Mouse (Mus musculus): ENCODE measurements around the gene Tmem150a. TPM values are rescaled to one million over a fixed set of nuclear protein-coding genes. Genes with fewer than 3 reads are reported as not detected.

The Tmem150a gene
- total RNA-seq (2021), result 10 to 100 TPM in 1 of 2 experiments, 1 to 10 TPM in 1; 9.6 to 11.3 TPM
- long read RNA-seq, experiment 1, partial matches to known transcripts, result 3 of 8 reads
- long read RNA-seq, experiment 1, other reads (novel, unspliced or antisense), result 3 of 8 reads
- long read RNA-seq, experiment 2, partial matches to known transcripts, result 0 of 2 reads
- long read RNA-seq, experiment 2, other reads (novel, unspliced or antisense), result 1 of 2 reads

GRCm38 (mm10) chr6:72355066-72355911 is at the start of gene Tmem150a:
Gene Tmem150a (plus strand): TSS chr6:72355447.
- peak; percentile 68 for DNase-seq (ENCODE audit: low spot score in 2 of 2)
- H3K4me3 ChIP-seq, result peak within 1 kb of the TSS; percentile 87
- TF ChIP-seq CTCF (conservative IDR thresholded peaks at IDR 0.05), result peak; percentile 69
- H3K27ac ChIP-seq, result peak within 1 kb of the TSS; percentile 88

DNA sequence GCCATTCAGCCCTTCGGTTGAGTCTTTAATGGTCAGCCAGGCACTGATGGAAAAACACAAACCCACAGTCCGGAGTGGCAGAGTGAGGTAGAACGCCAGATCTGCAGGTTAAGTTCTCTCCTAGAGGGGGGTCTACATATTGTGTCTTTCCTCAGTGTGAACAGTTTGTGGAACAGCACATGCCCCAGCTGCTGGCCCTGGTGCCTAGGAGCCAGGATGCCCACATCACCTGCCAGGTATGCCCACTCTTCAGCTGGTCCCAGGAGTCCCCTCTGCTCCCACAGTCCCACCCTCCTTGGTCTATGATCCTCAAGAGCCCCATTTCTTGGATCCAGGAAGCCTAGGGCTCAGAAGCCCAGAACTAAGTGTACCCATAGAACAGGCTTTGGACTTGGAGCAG is 43.0 kb upstream of the Tmem150a start:
- H3K27ac ChIP-seq, result no peak overlapping the region
- TF ChIP-seq CTCF (conservative IDR thresholded peaks at IDR 0.05), result no peak
- no peak for DNase-seq (ENCODE audit: low spot score in 2 of 2)
- no peak overlapping the region for H3K4me3 ChIP-seq

DNA sequence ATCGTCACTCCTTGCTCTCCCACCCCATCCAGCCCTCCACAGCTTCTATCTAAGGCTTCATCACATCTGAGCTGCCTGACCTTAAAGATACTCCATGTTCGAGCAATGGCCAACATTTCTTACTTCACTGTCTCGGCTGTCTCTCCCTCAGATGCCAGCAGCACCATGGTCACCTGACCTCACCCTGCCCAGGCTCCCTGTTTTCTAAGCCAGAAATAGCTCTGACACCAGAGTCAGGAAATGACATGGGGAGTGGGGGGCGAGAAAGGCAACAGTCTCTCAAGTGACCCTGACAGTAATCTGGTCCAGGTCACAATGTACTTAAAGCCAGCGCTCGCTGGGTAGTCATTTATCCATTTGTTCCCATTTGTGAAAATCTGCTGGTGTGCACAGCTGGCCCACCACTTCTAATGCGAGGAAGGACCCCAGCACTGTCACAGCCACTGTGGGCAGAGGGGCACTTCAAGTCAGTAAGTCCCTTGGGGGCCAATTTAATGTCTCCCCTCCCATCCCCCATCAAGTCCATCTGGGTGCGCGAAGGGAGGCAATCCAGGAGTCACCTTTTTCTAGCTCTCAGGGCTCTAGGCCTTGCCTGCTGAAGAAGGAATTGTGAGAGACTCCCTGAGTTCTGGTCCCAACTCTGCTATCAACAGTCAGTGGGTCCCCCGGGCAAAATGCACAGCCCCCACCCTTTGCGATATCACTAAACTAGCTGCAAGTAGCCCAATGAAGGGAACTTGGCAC is 42.0 kb upstream of the Tmem150a start:
- TF ChIP-seq CTCF (conservative IDR thresholded peaks at IDR 0.05), result no peak
- H3K27ac ChIP-seq, result no peak overlapping the region
- H3K4me3 ChIP-seq, result no peak overlapping the region
- DNase-seq (ENCODE audit: low spot score in 2 of 2), result no peak

GRCm38 (mm10) chr6:72315384-72315783 is 39.9 kb upstream of the Tmem150a start:
- no peak for TF ChIP-seq CTCF (conservative IDR thresholded peaks at IDR 0.05)
- Histone ChIP-seq H3K4me3 (no peak overlapping the region), H3K27ac (no peak overlapping the region)
- no peak for DNase-seq (ENCODE audit: low spot score in 2 of 2)

DNA sequence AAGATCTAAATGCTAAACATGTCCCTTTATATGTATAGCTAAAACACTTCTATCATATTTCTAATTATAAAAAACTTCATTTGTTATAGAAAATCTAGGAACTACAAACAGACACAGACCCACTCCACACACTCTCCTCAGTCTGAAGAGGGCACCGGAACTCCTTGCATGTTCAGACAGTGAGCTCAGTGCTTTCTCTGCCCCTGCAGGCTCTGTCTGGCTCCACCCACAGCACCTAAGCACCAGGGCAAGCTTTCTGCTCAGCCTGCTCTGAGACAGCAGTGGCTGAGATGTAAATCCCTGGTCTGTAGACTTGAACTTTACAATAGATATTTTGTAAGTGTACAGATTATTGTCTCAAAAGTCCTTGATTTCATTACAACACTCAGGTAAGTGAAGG is 39.2 kb upstream of the Tmem150a start:
- Histone ChIP-seq H3K27ac (no peak overlapping the region), H3K4me3 (no peak overlapping the region)
- DNase-seq (ENCODE audit: low spot score in 2 of 2), result no peak
- TF ChIP-seq CTCF (conservative IDR thresholded peaks at IDR 0.05), result no peak

GRCm38 (mm10) chr6:72318440-72318839 is 36.8 kb upstream of the Tmem150a start:
- DNase-seq (ENCODE audit: low spot score in 2 of 2), result no peak
- H3K27ac ChIP-seq, result peak overlapping the region; percentile 73
- no peak for TF ChIP-seq CTCF (conservative IDR thresholded peaks at IDR 0.05)
- no peak overlapping the region for H3K4me3 ChIP-seq

- DNase-seq (ENCODE audit: low spot score in 2 of 2), result peak; percentile 63 to 78
- Histone ChIP-seq H3K27ac (peak overlapping the region; percentile 73), H3K4me3 (no peak overlapping the region)
- TF ChIP-seq CTCF (conservative IDR thresholded peaks at IDR 0.05), result peak; percentile 81
Observed at GRCm38 (mm10) chr6:72319019-72319418, 36.2 kb upstream of the Tmem150a start.

DNA sequence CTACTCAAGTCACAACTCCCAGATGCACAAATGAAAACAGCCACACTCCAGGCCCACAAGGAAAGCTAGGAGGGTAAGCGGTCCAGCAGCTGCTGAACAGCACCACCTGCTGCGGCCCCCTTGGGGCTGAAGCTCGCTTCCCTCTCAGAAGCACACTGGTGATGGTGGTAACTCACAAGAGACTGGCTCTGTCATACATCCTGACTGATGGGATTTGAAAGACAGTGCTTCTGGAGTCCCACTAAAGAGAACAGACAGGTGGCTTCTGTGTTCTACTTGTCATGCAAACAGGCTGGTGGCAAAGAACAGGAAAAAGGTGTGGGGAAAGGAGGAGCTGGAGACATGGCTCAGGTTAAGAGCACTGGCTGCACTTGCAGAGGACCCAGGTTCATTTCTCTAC is 32.3 kb upstream of the Tmem150a start:
- no peak for DNase-seq (ENCODE audit: low spot score in 2 of 2)
- TF ChIP-seq CTCF (conservative IDR thresholded peaks at IDR 0.05), result no peak
- H3K4me3 ChIP-seq, result no peak overlapping the region
- no peak overlapping the region for H3K27ac ChIP-seq

- no peak for DNase-seq (ENCODE audit: low spot score in 2 of 2)
- Histone ChIP-seq H3K4me3 (no peak overlapping the region), H3K27ac (no peak overlapping the region)
- no peak for TF ChIP-seq CTCF (conservative IDR thresholded peaks at IDR 0.05)
Observed at GRCm38 (mm10) chr6:72323786-72324508, 31.3 kb upstream of the Tmem150a start.

DNA sequence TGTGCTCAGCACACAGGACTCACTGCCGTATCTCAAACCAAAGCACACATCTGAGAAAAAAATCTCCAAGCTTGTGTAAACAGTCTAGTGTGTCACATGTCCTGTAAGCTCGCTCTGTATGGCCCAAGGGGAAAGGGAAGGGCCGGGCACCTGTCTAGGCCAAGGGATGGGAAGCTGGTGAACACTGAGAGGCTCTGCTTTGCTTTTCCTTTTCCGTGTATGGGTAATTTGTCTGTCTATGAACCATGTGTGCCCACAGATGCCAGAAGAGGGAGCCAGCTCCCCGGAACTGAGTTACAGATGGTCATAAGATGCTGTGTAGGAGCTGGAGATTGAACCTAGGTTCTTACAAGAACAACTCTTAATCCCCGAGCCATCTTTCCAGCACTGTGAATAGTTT is 29.0 kb upstream of the Tmem150a start:
- Histone ChIP-seq H3K4me3 (no peak overlapping the region), H3K27ac (0 out of 2 replicates have a peak overlapping the region, but pooled peaks have one; percentile 10)
- peak; percentile 65 for TF ChIP-seq CTCF (conservative IDR thresholded peaks at IDR 0.05)
- DNase-seq (ENCODE audit: low spot score in 2 of 2), result peak; percentile 57 to 74

DNA sequence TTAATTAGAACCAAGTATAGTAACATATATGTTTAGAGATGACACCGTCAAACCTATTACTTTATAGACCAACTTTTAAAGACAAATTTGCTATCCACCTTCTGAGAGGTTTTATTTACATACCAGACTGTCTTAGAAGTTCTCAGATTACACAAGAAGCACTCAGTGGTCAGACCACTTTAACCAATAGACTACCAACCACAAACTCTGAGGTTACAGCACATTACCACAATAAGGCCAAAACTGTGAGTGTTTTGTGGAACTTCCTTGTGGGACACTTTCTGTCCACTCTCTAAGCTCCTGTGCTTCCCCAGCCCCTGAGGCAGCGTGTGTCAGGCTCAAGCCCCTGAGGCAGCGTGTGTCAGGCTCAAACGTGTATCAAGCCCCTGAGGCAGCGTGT is 26.2 kb upstream of the Tmem150a start:
- TF ChIP-seq CTCF (conservative IDR thresholded peaks at IDR 0.05), result no peak
- Histone ChIP-seq H3K27ac (no peak overlapping the region), H3K4me3 (no peak overlapping the region)
- DNase-seq (ENCODE audit: low spot score in 2 of 2), result no peak

- no peak for TF ChIP-seq CTCF (conservative IDR thresholded peaks at IDR 0.05)
- DNase-seq (ENCODE audit: low spot score in 2 of 2), result no peak
- H3K27ac ChIP-seq, result no peak overlapping the region
- H3K4me3 ChIP-seq, result no peak overlapping the region
Observed at GRCm38 (mm10) chr6:72330133-72330532, 25.1 kb upstream of the Tmem150a start.

Measured in layer of hippocampus, adult 2 months (tissue).